Mouse (Mus musculus): Measurements from ENCODE around the gene Car5a. TPM values are rescaled to one million over a fixed set of nuclear protein-coding genes. Genes with fewer than 3 reads are reported as not detected.

The Car5a gene
- polyA plus RNA-seq, 1 experiment from 2014 or later = 0.30 TPM

DNA sequence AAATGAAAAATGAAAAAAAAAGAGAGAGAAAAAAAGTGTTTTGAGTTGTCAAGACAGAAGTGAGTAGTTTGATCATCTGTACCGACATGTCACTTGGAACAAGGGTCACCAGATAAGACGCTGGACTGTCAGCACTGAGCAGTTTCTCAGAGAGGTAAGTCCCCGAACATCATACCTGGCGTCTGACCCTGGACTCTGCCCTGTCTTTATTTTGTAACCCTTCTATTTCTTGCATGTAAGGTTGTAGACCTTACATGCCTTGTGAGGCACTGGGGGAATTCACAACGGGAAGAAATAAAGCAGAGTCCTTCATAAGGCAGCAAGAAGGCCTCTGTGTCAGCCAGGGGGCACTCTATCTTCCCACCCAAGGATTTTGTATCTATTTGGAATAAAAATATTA, 20.0 kb downstream of the Car5a start:
- H3K27me3 ChIP-seq (ENCODE audit: low read depth, poor library complexity, severe bottlenecking) = no peaks in the 10 kb centered on the region
- no peak overlapping the region for H3K27ac ChIP-seq (replicated peaks)
- H3K4me3 ChIP-seq = no peak overlapping the region
- no peaks in the 10 kb centered on the region for H3K36me3 ChIP-seq
- WGBS = 89% methylated on average over 5 of the region's 5 CpGs
- DNase-seq (ENCODE audit: low spot score) = no peak
- H3K9me3 ChIP-seq (replicated peaks) = no peaks in the 10 kb centered on the region
- peaks cover 22% of the 10 kb centered on the region for H3K4me1 ChIP-seq

DNA sequence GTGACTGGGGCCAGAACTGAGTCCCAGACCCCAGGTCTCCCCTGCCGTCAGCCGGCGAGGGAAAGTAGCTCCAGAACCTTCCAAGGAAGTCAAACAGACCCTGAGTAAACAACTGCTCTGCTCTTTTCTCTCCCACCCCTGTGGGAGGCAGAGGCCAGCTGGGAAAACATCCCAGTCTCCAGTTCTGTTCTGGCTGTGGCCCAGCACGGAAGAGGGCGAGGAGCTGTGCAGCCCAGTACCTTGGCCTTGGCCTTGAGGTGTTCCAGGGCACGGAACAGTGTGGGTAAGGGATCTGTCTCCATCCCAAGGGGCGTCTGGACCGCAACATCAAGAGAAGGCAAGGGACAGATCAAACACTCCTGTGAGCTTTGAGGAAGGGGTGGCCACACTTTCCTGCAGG, 22.6 kb downstream of the Car5a start:
- Histone ChIP-seq H3K4me1 (peaks cover 28% of the 10 kb centered on the region), H3K36me3 (no peaks in the 10 kb centered on the region), H3K9me3 (replicated peaks) (no peaks in the 10 kb centered on the region), H3K27me3 (ENCODE audit: low read depth, poor library complexity, severe bottlenecking) (no peaks in the 10 kb centered on the region), H3K4me3 (no peak overlapping the region), H3K27ac (replicated peaks) (peak overlapping the region; percentile 39; the same call in 1 of the 2 replicates)
- WGBS = 67% methylated on average over 8 of the region's 8 CpGs
- no peak for DNase-seq (ENCODE audit: low spot score)

DNA sequence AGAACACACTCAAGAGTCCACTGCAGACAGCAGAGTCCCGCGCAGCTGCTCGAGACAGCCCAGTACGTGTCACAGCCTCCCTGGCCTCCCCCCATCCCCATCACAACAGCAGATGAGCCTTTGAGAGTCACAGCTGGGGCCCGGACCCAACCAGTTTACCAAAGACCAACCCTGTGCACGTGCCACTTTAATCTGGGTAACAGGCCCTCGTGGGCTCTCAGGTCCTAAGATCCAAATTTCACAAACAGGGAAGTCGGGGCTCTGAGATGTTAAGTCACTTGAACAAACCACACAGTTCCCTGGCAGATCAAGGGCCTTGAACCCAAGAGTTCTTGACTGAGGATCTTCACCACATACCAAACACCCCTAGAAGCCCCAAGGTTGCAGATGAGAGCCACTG, 23.1 kb downstream of the Car5a start:
- Histone ChIP-seq H3K4me1 (peaks cover 28% of the 10 kb centered on the region), H3K4me3 (no peak overlapping the region), H3K9me3 (replicated peaks) (no peaks in the 10 kb centered on the region), H3K27me3 (ENCODE audit: low read depth, poor library complexity, severe bottlenecking) (no peaks in the 10 kb centered on the region), H3K27ac (replicated peaks) (peak overlapping the region; percentile 29), H3K36me3 (no peaks in the 10 kb centered on the region)
- WGBS = 74% methylated on average over 8 of the region's 8 CpGs
- DNase-seq (ENCODE audit: low spot score) = no peak

DNA sequence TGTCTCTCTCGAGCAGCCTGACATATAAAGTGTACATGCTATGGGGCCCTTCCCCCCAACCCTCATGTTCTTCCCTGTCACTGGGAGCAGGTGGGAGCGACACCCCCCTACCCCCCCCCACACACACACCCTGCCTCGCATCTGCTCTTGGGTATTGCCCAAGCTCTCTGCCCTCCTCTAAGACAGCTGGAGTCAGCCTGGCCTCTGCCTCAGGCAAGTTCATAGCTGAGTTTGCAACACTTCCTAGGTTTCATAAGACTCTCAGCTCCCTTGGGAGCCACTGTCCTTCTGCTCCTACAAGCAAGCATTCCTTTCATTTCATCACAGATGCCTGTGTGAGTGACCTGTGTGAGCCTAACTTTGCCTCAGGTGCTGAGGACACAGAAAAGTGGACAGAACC, 25.0 kb downstream of the Car5a start:
- WGBS = 59% methylated on average over 3 of the region's 3 CpGs
- no peak overlapping the region for H3K4me3 ChIP-seq
- peaks cover 31% of the 10 kb centered on the region for H3K4me1 ChIP-seq
- no peaks in the 10 kb centered on the region for H3K27me3 ChIP-seq (ENCODE audit: low read depth, poor library complexity, severe bottlenecking)
- H3K36me3 ChIP-seq = no peaks in the 10 kb centered on the region
- H3K9me3 ChIP-seq (replicated peaks) = no peaks in the 10 kb centered on the region
- no peak overlapping the region; the same call in 1 of the 2 replicates for H3K27ac ChIP-seq (replicated peaks)
- DNase-seq (ENCODE audit: low spot score) = no peak

DNA sequence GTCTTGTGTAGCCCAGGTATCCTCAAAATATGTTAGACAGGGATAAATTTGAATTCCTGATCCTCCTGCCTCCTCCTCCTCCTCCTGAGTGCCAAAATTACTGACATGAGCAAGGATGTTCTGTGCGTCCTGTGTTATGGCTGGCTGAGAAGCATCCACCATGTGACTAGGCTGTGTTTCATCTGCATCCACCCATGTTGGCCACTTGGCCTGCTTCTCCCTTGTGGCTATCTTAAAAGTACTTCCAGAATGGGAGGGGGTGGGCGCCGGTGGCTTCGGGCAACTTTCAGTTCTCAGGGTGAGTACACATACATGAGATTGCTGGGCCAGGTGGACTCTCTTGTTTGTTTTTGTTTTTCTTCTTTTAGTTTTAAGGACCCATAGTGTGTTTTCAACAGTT, 25.5 kb downstream of the Car5a start:
- 0 out of 2 replicates have a peak overlapping the region, but pooled peaks have one; percentile 50 for H3K27ac ChIP-seq (replicated peaks)
- H3K27me3 ChIP-seq (ENCODE audit: low read depth, poor library complexity, severe bottlenecking) = no peaks in the 10 kb centered on the region
- no peaks in the 10 kb centered on the region for H3K36me3 ChIP-seq
- peaks cover 37% of the 10 kb centered on the region for H3K4me1 ChIP-seq
- no peak for DNase-seq (ENCODE audit: low spot score)
- WGBS = 88% methylated on average over 4 of the region's 4 CpGs
- H3K4me3 ChIP-seq = no peak overlapping the region
- no peaks in the 10 kb centered on the region for H3K9me3 ChIP-seq (replicated peaks)

DNA sequence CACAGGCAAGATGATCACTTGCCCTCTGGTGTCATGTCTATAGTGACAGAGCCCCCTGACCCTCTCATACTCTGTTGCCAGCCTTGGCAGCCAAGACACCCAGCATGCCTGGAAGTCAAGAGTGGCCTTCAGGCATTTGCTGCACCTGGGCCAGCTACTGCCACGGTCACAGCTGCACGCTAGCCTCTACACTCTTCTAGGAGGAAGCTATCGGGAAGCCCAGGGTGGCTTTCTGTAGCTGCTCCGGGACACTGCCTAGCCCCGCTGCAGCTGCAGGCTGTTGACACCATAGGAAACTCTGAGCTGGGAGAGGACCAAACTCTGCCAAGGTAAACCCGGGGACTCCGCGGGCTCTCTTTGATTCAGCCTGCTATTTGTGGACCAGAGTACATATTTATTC, 31.3 kb downstream of the Car5a start:
- peaks cover 30% of the 10 kb centered on the region for H3K4me1 ChIP-seq
- no peak overlapping the region for H3K27ac ChIP-seq (replicated peaks)
- 83% methylated on average over 8 of the region's 8 CpGs for WGBS
- H3K9me3 ChIP-seq (replicated peaks) = no peaks in the 10 kb centered on the region
- no peak overlapping the region for H3K4me3 ChIP-seq
- no peaks in the 10 kb centered on the region for H3K36me3 ChIP-seq
- H3K27me3 ChIP-seq (ENCODE audit: low read depth, poor library complexity, severe bottlenecking) = peaks cover 14% of the 10 kb centered on the region
- no peak for DNase-seq (ENCODE audit: low spot score)

DNA sequence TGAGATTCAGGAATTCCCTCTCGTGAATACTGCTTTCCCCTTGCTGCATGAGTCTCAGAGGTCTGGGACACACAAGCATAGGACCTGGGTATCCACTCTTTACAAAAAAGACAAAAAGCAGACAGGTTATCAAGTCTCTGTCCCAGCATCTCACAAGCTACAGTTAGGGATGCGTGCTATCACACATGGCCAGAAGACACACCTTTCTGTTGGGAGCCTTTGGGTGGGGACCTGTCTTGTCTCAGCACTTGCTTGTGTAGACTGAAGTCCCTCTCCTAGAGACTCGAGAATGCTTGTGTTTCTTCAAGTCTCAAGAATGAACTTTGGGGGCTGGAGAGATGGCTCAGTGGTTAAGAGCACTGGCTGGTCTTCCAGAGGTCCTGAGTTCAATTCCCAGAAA, 31.9 kb downstream of the Car5a start:
- peaks cover 20% of the 10 kb centered on the region for H3K27me3 ChIP-seq (ENCODE audit: low read depth, poor library complexity, severe bottlenecking)
- H3K4me1 ChIP-seq = peaks cover 36% of the 10 kb centered on the region
- no peaks in the 10 kb centered on the region for H3K9me3 ChIP-seq (replicated peaks)
- 73% methylated on average over 3 of the region's 3 CpGs for WGBS
- H3K27ac ChIP-seq (replicated peaks) = no peak overlapping the region
- no peak overlapping the region for H3K4me3 ChIP-seq
- DNase-seq (ENCODE audit: low spot score) = no peak
- H3K36me3 ChIP-seq = no peaks in the 10 kb centered on the region

DNA sequence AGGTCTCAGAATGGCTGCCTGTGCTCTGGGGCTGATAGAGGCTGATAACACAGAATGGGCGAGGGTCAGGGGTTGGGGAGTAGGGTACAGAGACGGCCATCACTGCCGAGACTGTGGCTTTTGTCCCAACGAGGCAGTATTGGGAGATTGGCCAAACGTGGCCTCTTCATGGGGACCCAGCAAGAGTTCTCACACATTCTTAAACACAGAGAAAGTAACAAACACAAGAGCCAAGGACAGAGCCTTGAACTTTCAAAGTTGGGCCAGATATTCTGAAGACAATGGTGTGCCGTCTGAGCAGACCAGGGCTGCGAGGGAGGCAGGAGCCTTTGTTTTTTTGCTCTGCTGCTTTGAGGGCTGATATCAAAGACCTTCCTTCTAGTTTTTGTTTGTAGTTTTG, 32.7 kb downstream of the Car5a start:
- WGBS = 82% methylated on average over 7 of the region's 7 CpGs

DNA sequence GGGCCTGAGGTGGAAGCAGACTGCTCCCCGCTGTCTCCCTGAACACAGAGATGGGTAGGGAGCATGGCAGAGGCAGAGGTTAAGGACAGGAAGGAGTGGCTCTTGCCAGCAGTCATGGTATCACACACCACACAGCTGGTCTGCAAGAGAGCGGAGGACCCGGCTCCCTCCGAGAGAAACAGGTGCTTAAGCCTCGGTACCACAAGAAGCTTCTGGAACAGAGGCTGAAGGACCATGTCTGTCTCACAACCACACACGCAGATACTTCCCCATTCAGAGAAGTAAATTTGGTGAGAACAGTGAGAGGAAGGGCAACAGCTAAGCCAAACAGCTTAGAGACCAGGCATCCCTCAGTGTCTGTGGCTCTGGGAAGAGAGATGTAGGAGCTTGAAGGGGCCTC, 33.3 kb downstream of the Car5a start:
- Histone ChIP-seq H3K27ac (replicated peaks) (peak overlapping the region; percentile 55; the same call in 1 of the 2 replicates), H3K4me1 (peaks cover 48% of the 10 kb centered on the region), H3K27me3 (ENCODE audit: low read depth, poor library complexity, severe bottlenecking) (peaks cover 21% of the 10 kb centered on the region), H3K36me3 (no peaks in the 10 kb centered on the region), H3K9me3 (replicated peaks) (no peaks in the 10 kb centered on the region), H3K4me3 (no peak overlapping the region)
- DNase-seq (ENCODE audit: low spot score) = no peak
- WGBS = 91% methylated on average over 6 of the region's 6 CpGs

More for the DNA sequence above, 32.7 kb downstream of the Car5a start:
- no peaks in the 10 kb centered on the region for H3K36me3 ChIP-seq
- H3K27me3 ChIP-seq (ENCODE audit: low read depth, poor library complexity, severe bottlenecking) = peaks cover 21% of the 10 kb centered on the region
- DNase-seq (ENCODE audit: low spot score) = no peak
- peak overlapping the region; percentile 55; the same call in 1 of the 2 replicates for H3K27ac ChIP-seq (replicated peaks)
- H3K4me3 ChIP-seq = no peak overlapping the region
- H3K4me1 ChIP-seq = peaks cover 42% of the 10 kb centered on the region
- H3K9me3 ChIP-seq (replicated peaks) = no peaks in the 10 kb centered on the region

DNA sequence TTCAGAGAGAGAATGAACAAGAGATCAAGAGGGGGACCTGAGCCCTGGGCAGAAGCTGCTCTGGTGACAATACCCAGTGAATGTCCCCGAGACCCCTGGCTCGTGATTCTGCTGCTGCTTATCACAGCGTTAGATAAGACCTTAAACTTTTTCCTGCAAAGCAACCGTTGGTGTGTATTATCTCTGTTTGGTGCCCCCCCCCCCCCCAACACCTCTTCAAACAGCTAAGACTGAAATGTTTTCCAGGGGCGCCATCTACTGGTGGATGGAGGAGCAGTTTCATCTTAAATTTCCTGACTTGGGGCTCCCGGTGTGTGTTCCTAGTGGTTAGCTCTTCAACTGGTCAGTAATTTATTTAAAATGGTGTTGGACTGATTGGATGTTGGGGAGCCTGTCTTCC, 35.0 kb downstream of the Car5a start:
- no peak overlapping the region for H3K27ac ChIP-seq (replicated peaks)
- peak; percentile 65 for DNase-seq (ENCODE audit: low spot score)
- 6% methylated on average over 6 of the region's 6 CpGs for WGBS
- no peak overlapping the region for H3K4me3 ChIP-seq
- H3K36me3 ChIP-seq = no peaks in the 10 kb centered on the region
- peaks cover 21% of the 10 kb centered on the region for H3K27me3 ChIP-seq (ENCODE audit: low read depth, poor library complexity, severe bottlenecking)
- H3K9me3 ChIP-seq (replicated peaks) = no peaks in the 10 kb centered on the region
- peaks cover 62% of the 10 kb centered on the region for H3K4me1 ChIP-seq

DNA sequence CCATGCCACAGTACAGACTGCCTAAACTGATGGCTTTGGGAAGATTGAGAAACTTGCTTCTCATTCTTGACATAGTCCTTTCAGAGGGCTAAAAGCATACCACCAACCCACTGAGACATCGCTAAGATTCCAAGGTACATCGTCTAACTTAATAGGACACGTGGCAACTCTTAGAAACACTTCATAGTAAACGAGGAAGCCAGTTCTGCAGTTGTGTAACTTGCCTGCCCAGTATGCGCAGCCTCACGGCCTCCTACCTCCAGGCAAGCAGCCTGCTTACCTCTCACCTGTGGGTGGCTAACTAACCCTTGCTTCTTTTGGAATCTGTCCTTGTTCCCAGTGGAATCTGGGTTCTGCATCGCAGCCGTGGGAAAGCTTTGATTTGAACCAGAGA, 35.6 kb downstream of the Car5a start:
- H3K4me1 ChIP-seq = peaks cover 60% of the 10 kb centered on the region
- no peaks in the 10 kb centered on the region for H3K36me3 ChIP-seq
- no peak for DNase-seq (ENCODE audit: low spot score)
- H3K4me3 ChIP-seq = no peak overlapping the region
- peaks cover 21% of the 10 kb centered on the region for H3K27me3 ChIP-seq (ENCODE audit: low read depth, poor library complexity, severe bottlenecking)
- no peaks in the 10 kb centered on the region for H3K9me3 ChIP-seq (replicated peaks)
- no peak overlapping the region for H3K27ac ChIP-seq (replicated peaks)
- 74% methylated on average over 8 of the region's 8 CpGs for WGBS

DNA sequence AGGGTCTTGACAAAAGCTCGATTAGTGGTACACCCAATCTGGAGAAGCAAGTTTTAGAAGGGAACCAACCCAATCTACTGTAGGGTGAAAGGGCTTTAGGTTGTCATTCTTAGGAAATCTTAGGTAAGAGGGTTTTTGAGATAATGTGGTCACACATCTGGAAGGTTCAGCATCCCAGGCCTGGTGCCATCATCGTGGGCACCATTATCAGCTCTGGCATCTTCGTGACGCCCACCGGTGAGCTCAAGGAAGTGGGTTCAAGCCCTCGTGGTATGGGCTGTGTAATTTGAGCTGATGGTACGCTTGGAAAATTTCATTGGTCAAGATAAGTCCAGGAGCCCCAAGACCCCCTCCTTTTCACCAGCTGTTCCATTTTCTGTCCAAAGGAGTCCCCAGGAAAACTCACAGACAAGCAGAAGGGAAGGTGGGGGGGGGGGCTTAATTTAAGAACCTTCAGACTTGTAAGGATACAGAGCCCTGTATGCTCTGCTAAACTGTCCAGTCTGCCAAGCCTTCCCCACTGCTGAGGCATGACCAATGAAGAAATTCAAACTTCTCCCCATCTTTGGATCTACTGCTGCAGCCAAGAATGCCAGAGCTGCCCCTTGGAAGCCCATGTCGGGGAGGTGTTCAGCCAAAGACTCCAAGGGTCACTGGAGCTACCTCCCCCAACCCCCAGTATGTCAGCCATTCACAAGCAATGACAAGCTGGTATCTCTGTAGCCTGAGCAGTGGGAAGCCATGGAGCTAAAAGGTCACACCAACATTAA, 36.1 kb downstream of the Car5a start:
- Histone ChIP-seq H3K36me3 (no peaks in the 10 kb centered on the region), H3K9me3 (replicated peaks) (no peaks in the 10 kb centered on the region), H3K4me1 (peaks cover 60% of the 10 kb centered on the region), H3K4me3 (peak overlapping the region; percentile 77), H3K27ac (replicated peaks) (0 out of 2 replicates have a peak overlapping the region, but pooled peaks have one; percentile 86), H3K27me3 (ENCODE audit: low read depth, poor library complexity, severe bottlenecking) (peaks cover 21% of the 10 kb centered on the region)
- WGBS = 64% methylated on average over 8 of the region's 8 CpGs
- no peak for DNase-seq (ENCODE audit: low spot score)

DNA sequence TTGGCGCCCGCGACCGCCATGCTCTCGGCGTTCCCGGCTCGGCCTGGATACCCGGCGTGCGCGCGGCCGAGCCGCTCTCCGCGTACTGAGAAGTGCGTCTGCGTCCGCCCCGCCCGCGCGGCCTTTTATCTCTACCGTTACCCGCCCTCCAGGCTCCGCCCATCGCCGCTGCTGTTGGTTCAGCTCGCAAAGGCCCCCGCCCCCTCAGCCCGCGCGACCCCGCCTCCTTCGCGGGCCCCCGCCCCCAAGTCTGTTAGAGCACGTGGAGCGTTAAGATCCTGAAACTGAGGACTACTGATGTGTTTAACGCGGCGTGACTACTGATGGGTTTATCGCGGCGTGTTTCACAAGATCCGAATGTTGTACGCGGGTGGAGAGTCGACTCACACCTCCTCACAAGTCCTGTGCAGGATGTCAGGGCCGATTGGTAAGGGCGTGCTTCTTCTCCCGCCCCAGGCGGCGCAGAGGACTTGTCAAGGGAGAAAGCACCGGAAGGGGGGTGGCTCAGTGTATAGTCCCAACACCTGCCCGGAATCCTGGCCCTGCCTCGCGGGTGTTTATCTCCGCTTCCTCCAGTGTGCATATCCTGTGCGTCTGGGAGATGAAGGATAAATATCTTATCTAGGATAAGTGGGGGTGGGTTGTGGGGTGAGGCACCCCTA, 37.0 kb downstream of the Car5a start, which contains the start of gene Slc7a5:
TSS of gene Slc7a5 (minus strand) at position 108 of the 662 bp plus-strand sequence.
- Histone ChIP-seq H3K4me3 (peak within 1 kb of the TSS; percentile 77), H3K4me1 (peaks cover 65% of the 10 kb centered on the region), H3K27ac (replicated peaks) (peak within 1 kb of the TSS; percentile 86), H3K27me3 (ENCODE audit: low read depth, poor library complexity, severe bottlenecking) (peaks cover 21% of the 10 kb centered on the region), H3K9me3 (replicated peaks) (no peaks in the 10 kb centered on the region), H3K36me3 (no peaks in the 10 kb centered on the region)
- under 1% methylated on average over 54 of the region's 61 CpGs for WGBS
- peak; percentile 97 for DNase-seq (ENCODE audit: low spot score)
